Mouse (Mus musculus): ENCODE results near the gene Nol12.

Gene Nol12

DNA sequence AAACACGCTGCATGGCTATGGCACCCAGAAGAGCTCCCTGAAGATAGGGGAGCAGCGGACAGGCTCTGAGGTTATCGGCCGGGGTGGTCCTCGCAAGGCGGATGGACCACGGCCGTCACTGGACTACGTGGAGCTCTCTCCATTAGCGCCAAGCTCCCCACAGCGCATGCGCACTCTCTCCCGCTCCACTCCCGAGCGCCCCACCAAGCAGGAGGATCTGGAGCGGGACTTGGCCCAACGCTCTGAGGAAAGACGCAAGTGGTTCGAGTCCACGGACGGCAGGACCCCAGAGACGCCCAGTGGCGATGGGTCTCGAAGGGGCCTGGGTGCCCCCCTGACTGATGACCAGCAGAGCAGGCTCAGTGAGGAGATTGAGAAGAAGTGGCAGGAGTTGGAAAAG, 58.2 kb downstream of the Nol12 start:
- no peak for DNase-seq (ENCODE audit: low spot score)

Data from ovary, postnatal 36 days (tissue).